Mouse (Mus musculus) neural tube, embryonic 13.5 days (tissue): ENCODE measurements at regions not wholly inside any gene's neighbourhood (a gene's known extent, or its start where the extent isn't known, plus 50 kb on each side); places are given as distances from the start of the nearest gene placed in this dataset.
A peak's percentile ranks its signal among the peaks of the same experiment; 100 is the strongest.

Experiments
- ATAC-seq: fragments of 200-750 bp; cut with Nextera tagmentation; 2 replicates; pipeline ENCODE4 v1.8.0; 2017; ENCODE audit warnings: low read depth, mild to moderate bottlenecking, moderate TSS enrichment, moderate library complexity
- H3K27ac ChIP-seq: fragments of 300-500 bp; sonication (generic); replicated peaks from 2 replicates; pipeline ENCODE4 v1.5.1; 2015; ENCODE audit warnings: moderate library complexity, mild to moderate bottlenecking, inconsistent platforms
- H3K27me3 ChIP-seq: fragments of 300-500 bp; sonication (generic); 2 replicates; pipeline ENCODE4 v1.6.1; 2015; ENCODE audit warnings: mild to moderate bottlenecking, inconsistent platforms
- H3K36me3 ChIP-seq: fragments of 300-500 bp; sonication (generic); 2 replicates; pipeline ENCODE4 v1.6.1; 2015; ENCODE audit warnings: mild to moderate bottlenecking, inconsistent platforms
- H3K4me1 ChIP-seq: fragments of 300-500 bp; sonication (generic); replicated peaks from 2 replicates; pipeline ENCODE4 v1.6.1; 2015; ENCODE audit warnings: inconsistent platforms
- H3K4me2 ChIP-seq: fragments of 300-500 bp; sonication (generic); 2 replicates; pipeline ENCODE4 v1.6.1; 2015; ENCODE audit warnings: inconsistent platforms, mild to moderate bottlenecking, moderate library complexity
- H3K4me3 ChIP-seq: fragments of 300-500 bp; sonication (generic); 2 replicates; pipeline ENCODE4 v1.5.1; 2015; ENCODE audit warnings: mild to moderate bottlenecking, inconsistent platforms
- H3K9ac ChIP-seq: fragments of 300-500 bp; sonication (generic); 2 replicates; pipeline ENCODE4 v1.6.1; 2015; ENCODE audit warnings: moderate library complexity, mild to moderate bottlenecking, inconsistent platforms
- H3K9me3 ChIP-seq: fragments of 300-500 bp; sonication (generic); 2 replicates; pipeline ENCODE4 v1.6.1; 2016; ENCODE audit warnings: inconsistent platforms
- WGBS: fragments of 180-500 bp; shearing (Covaris S2); methylation state at CpG from one replicate; pipeline ENCODE4 v1.1.7; 2015; 5-methylcytosine and 5-hydroxymethylcytosine counted together

DNA sequence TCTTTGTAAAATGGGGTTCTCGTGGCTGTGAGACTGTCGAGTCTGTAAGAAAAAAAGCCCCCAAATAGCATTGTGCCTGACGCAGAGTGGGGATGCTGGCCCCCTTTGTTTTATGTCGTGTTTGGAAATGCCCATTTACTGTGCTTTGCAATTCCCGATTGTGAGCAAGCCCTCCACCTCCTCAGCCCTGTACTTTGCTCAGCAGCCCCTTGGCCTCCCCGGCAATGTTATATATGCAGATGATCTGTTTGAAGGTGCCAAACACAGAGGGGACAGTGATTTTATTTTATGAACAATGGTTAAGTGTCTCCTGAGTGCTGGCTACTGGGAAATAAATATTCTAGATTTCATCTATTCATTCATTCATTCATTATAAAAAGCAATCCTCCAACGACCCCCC is 477.6 kb downstream of the Prss52 start:
- no peak for ATAC-seq
- 6% methylated on average over 7 of the region's 7 CpGs for WGBS
- peak overlapping the region; percentile 15 for H3K4me3 ChIP-seq

DNA sequence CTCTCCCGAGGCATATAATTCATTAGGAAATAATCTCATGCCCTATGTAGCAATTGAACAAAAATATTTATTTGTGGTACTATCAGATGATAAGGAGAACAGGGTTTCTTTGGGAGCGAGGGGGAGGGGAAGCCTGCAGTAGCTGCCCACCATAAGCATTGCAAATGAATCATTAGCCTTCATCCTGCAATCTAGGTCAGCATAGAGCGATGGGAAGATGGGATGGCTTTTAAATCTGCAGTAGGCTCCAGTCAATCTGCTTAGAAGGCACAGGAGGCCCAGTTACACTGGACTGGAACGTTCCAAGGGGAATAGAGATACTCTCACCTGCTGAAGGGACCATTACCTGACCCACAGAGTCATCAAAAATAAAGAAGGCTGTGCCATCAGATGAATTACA is 478.7 kb downstream of the Prss52 start:
- WGBS = 16% methylated on average over 4 of the region's 4 CpGs
- no peak overlapping the region for H3K4me3 ChIP-seq
- H3K9me3 ChIP-seq = no peaks in the 10 kb centered on the region
- peaks cover 69% of the 10 kb centered on the region for H3K4me1 ChIP-seq
- no peak for ATAC-seq
- peak overlapping the region; percentile 70 for H3K9ac ChIP-seq
- no peaks in the 10 kb centered on the region for H3K27me3 ChIP-seq
- H3K36me3 ChIP-seq = 0 out of 2 replicates have a peak, but pooled peaks cover 8% of the 10 kb centered on the region
- peak overlapping the region; percentile 100 for H3K27ac ChIP-seq
- H3K4me2 ChIP-seq = peak overlapping the region; percentile 45

More for the DNA sequence above, 477.6 kb downstream of the Prss52 start:
- Histone ChIP-seq H3K4me2 (peak overlapping the region; percentile 45), H3K36me3 (0 out of 2 replicates have a peak, but pooled peaks cover 8% of the 10 kb centered on the region), H3K9ac (peak overlapping the region; percentile 70), H3K27ac (peak overlapping the region; percentile 100), H3K9me3 (no peaks in the 10 kb centered on the region), H3K27me3 (no peaks in the 10 kb centered on the region), H3K4me1 (peaks cover 69% of the 10 kb centered on the region)

DNA sequence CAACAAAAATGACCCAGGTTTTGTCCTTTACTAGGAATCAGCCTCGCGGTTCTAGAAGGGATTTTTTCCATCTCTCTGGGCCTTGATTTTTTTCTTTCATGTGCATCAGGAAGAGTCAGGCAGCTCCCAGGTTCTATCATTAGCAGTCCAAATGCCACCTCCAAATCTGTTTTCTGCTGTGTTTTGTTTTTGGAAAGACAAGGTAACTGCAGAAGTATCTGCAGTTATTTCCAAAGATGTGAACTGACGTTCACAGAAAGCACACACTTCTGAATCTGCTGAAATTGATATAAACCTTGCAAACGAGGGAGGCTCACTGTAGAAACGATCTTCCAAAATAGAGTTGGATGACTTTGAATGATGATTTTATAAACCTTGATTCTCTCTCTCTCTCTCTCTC is 480.1 kb downstream of the Prss52 start:
- peaks cover 69% of the 10 kb centered on the region for H3K4me1 ChIP-seq

DNA sequence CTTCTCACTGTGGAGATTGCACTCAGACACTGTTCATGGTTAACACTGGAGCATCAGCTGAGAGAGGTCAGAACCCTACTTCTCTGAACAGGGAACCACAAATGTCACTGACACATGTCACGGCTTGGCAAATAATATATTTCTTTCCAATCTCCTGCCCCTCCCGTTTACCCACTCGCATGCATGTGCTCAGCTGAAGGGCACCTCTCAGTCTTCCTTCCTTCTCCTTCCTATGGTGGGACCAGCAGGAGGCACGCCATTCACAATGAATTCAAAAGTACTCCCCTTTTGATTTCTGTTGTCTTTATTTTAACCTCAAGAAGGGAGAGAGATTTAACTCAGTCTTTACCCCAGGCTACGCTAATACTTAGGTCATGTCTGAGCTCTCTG is 481.0 kb downstream of the Prss52 start:
- peaks cover 62% of the 10 kb centered on the region for H3K4me1 ChIP-seq
- no peaks in the 10 kb centered on the region for H3K9me3 ChIP-seq
- H3K27ac ChIP-seq = peak overlapping the region; percentile 100
- peak overlapping the region; percentile 93 for H3K4me2 ChIP-seq
- H3K36me3 ChIP-seq = peaks cover 4% of the 10 kb centered on the region; the same call in 1 of the 2 replicates
- peak overlapping the region; percentile 99 for H3K9ac ChIP-seq
- no peaks in the 10 kb centered on the region for H3K27me3 ChIP-seq
- no peak for ATAC-seq
- 4% methylated on average over 5 of the region's 5 CpGs for WGBS
- peak overlapping the region; percentile 82 for H3K4me3 ChIP-seq

More for the DNA sequence above, 480.1 kb downstream of the Prss52 start:
- WGBS = 49% methylated on average over 5 of the region's 5 CpGs
- H3K4me2 ChIP-seq = peak overlapping the region; percentile 93
- H3K9ac ChIP-seq = peak overlapping the region; percentile 99; the same call in 1 of the 2 replicates
- H3K36me3 ChIP-seq = 0 out of 2 replicates have a peak, but pooled peaks cover 8% of the 10 kb centered on the region
- no peaks in the 10 kb centered on the region for H3K9me3 ChIP-seq
- peak overlapping the region; percentile 100 for H3K27ac ChIP-seq
- H3K4me3 ChIP-seq = no peak overlapping the region
- no peaks in the 10 kb centered on the region for H3K27me3 ChIP-seq
- ATAC-seq = no peak

DNA sequence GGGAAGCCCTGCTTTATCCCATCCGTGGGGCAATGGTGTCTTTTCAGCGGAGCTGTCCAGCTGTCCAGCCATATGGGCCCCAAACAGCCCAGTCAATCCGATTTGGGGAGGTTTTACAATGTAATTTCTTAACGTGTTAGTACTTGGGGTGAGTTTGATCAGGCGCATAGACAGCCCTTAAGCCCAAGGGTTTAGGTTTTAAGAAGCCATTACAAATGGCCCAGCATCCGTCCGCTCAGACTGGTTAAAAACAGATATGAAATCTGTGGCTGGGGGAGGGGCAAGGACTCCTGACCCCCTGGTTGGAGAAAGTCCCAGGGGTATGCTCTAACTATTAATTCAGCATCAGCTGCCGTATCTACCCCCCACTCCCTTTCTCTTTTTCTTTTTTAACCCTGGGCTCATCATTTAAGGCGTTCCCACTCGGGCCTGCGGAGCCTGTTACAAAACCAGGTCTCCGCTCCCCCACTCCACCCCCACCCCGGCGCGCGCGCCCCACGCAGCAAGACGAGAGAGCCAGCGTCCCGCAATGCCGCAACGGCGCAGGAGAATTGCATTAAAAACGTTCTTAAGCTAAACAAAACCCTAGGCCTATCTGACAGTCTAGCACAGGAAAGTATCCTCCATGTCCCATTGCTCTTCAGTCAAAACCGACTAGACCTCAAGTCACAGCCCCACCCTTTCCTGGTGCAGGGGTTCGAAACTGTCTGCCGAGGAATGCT is 481.5 kb downstream of the Prss52 start:
- Histone ChIP-seq H3K27me3 (no peaks in the 10 kb centered on the region), H3K4me1 (peaks cover 56% of the 10 kb centered on the region), H3K9me3 (no peaks in the 10 kb centered on the region), H3K27ac (peak overlapping the region; percentile 100), H3K36me3 (peaks cover 8% of the 10 kb centered on the region; the same call in 1 of the 2 replicates), H3K4me3 (peak overlapping the region; percentile 82), H3K9ac (peak overlapping the region; percentile 99), H3K4me2 (peak overlapping the region; percentile 93)
- ATAC-seq = no peak
- WGBS = 2% methylated on average over 28 of the region's 28 CpGs

DNA sequence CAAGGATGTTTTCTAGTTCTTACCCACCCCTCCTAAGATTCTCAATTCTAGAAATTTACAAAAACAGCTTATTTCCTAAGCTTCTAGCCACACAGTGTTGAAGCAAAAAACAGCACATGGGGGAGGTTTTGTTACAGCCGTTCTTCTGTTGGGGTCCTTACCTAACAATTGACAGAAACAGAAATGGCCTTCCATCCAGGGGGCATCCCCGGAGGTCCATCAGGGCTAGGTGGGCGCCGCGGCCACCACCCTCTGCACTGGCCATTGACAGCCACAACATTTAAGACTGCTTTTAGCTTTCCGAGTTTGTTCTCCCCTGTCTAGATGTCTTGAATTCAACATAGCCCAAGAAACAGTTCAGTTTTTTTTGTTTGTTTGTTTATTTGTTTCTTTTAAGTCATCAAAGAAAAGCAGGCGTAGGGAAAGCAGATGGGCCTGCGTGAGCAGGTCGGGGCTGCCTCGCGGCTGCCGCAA is 482.3 kb downstream of the Prss52 start:
- 2% methylated on average over 12 of the region's 12 CpGs for WGBS
- no peaks in the 10 kb centered on the region for H3K9me3 ChIP-seq
- H3K27me3 ChIP-seq = no peaks in the 10 kb centered on the region; the same call in 1 of the 2 replicates
- peaks cover 50% of the 10 kb centered on the region for H3K4me1 ChIP-seq
- H3K9ac ChIP-seq = peak overlapping the region; percentile 99
- peak overlapping the region; percentile 82 for H3K4me3 ChIP-seq
- peak overlapping the region; percentile 100 for H3K27ac ChIP-seq
- ATAC-seq = peak; percentile 5; the same call in 1 of the 2 replicates
- H3K4me2 ChIP-seq = peak overlapping the region; percentile 93
- peaks cover 16% of the 10 kb centered on the region; the same call in 1 of the 2 replicates for H3K36me3 ChIP-seq

DNA sequence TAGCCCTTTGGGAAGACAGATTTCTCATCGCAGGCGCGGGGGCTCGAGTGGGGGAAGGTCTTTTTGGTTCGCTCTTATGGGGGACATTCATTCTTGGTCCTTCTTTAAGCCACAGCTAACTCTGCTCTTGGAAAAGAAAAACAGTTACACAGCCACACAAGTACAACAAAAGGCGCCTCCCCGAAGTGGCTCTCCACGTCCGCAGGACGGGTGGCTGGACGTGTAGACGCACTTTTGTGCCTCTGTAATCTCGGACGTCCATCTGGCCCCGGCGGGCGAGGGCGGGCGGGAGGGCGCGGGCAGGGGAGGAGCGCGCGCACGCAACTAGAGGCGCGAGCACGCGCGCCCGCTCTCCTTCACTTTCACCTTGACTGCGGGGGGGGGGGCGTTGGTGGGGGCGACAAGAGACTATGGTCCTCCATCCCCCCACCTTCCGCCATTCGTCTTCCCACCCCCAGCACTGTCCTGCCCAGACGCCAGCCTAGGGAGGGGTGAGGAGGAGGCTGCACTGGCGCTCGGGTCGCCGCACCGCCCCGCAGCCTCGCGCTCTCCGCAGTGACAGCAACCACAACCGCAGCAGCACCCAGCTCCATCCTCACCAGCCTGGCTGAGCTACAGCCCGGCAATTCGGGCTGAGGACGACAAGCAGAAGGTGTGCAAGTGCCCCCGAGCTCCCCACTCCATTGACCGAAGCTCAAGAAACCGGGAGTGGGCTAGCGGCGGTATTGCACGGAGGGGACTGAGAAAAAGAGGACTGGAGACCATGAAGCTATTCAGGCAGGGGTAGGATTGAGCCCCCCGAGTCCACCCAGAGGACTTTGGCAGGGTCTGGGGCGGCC is 483.0 kb downstream of the Prss52 start:
- Histone ChIP-seq H3K9ac (peak overlapping the region; percentile 99), H3K4me2 (peak overlapping the region; percentile 93), H3K36me3 (peaks cover 22% of the 10 kb centered on the region), H3K27me3 (no peaks in the 10 kb centered on the region; the same call in 1 of the 2 replicates), H3K27ac (peak overlapping the region; percentile 100), H3K4me1 (peaks cover 45% of the 10 kb centered on the region), H3K4me3 (peak overlapping the region; percentile 82), H3K9me3 (no peaks in the 10 kb centered on the region)
- ATAC-seq = peak; percentile 77
- WGBS = under 1% methylated on average over 56 of the region's 58 CpGs

DNA sequence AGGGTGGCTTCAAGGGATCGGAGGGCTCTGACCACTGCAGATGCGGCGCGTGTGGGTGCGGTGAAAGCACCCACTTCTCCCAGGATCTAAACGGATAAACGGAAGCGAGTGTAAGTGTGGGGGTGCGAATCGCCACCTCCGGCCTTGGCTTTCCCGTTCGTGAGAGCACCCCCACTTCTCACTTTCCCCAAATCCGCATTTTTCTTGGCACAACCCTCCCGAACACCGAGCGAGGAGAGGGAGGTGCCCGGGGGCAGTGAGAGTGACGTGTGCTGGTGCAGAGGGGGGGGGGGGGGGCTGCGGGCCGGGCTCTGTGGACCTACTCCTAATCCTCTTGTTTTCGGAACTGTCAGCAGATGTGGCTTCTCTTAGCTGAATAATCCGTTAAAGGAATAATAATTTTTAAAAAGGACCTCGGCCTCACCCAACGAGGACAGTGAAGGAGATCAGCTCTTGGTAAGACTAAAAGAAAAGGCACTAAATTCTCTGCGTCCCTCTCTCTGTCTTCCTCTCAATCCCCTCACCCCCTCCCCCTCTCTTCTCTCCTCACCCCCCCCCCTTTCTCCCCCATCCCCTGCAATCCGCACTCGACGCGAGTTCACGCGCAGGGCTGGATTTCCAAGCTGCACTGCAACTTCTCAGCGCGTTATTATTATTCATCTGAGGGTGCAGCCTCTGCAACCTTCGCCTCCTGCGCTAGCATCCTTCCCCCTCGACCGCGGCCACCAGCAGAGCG is 483.8 kb downstream of the Prss52 start:
- Histone ChIP-seq H3K27me3 (no peaks in the 10 kb centered on the region; the same call in 1 of the 2 replicates), H3K4me1 (peaks cover 41% of the 10 kb centered on the region), H3K4me3 (peak overlapping the region; percentile 82), H3K9me3 (no peaks in the 10 kb centered on the region), H3K27ac (peak overlapping the region; percentile 100), H3K4me2 (peak overlapping the region; percentile 93), H3K9ac (peak overlapping the region; percentile 99), H3K36me3 (peaks cover 24% of the 10 kb centered on the region)
- peak; percentile 62 for ATAC-seq
- under 1% methylated on average over 40 of the region's 40 CpGs for WGBS

DNA sequence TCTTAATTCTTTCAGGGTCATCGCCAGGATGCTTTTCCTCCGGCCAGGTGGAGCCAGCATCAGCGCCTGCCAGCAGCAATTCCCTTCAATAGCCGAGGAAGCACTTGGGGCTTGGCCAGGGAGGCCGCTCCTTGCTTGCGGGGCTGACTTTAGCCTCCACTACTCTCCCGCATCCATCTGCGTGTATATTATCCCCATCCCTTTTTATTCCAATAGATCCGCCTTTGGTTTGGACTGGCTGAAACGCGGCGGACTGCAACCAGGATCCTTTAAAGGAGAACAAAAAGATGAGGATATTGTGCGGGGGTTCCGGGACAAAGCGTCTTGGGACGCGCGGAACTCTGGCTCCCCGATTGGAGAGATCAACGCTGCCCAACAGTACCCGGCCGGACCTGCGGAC is 484.5 kb downstream of the Prss52 start:
- under 1% methylated on average over 23 of the region's 23 CpGs for WGBS
- H3K4me1 ChIP-seq = peaks cover 41% of the 10 kb centered on the region
- H3K4me2 ChIP-seq = peak overlapping the region; percentile 93
- no peaks in the 10 kb centered on the region; the same call in 1 of the 2 replicates for H3K27me3 ChIP-seq
- ATAC-seq = no peak
- H3K27ac ChIP-seq = peak overlapping the region; percentile 100
- H3K4me3 ChIP-seq = peak overlapping the region; percentile 82
- peak overlapping the region; percentile 99 for H3K9ac ChIP-seq
- no peaks in the 10 kb centered on the region for H3K9me3 ChIP-seq
- peaks cover 30% of the 10 kb centered on the region for H3K36me3 ChIP-seq

DNA sequence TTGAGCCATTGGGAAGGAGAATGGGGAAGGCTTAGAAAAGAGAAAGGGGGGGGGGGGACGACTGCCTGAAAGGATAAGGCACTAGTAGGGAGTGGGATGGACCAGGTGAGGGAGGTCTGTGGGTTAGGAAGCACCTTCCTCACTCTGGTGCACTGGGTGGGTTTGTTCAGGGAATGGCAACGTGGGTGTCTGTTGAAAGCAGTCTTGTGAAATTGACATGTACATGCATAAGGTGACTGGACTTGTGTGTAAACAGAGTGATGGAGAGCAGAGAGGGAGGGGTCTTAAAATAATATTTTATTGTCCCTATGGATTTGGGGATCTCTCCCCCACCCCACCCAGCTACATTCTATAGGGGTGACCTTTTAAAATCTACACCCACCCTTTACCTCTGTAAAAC is 485.0 kb downstream of the Prss52 start:
- Histone ChIP-seq H3K27me3 (no peaks in the 10 kb centered on the region; the same call in 1 of the 2 replicates), H3K9me3 (no peaks in the 10 kb centered on the region), H3K4me3 (peak overlapping the region; percentile 82), H3K27ac (peak overlapping the region; percentile 100), H3K4me1 (peaks cover 41% of the 10 kb centered on the region), H3K9ac (peak overlapping the region; percentile 99), H3K4me2 (peak overlapping the region; percentile 93), H3K36me3 (peaks cover 30% of the 10 kb centered on the region)
- no peak for ATAC-seq
- 0% methylated on average over 2 of the region's 2 CpGs for WGBS
